Mouse (Mus musculus) subcutaneous adipose tissue, adult 2 months (tissue): ENCODE results near the gene Ccdc172. TPM values are rescaled to one million over a fixed set of nuclear protein-coding genes. Genes with fewer than 3 reads are reported as not detected.

Source experiments
- polyA plus RNA-seq: library from polyadenylated mRNA; depleted of rRNA; stranded (reverse); fragments of >200 nt; gene quantifications from 2 replicates; pipeline ENCODE4 v1.2.3, GENCODE M21; 2012; ENCODE audit warnings: low replicate concordance; rRNA removed

Ccdc172 gene
- polyA plus RNA-seq = not detected in 2 replicates

GRCm38 (mm10) chr19:58511818-58512217, at the start of gene Ccdc172:
Ccdc172 (plus strand) TSS chr19:58511993.

Other genes starting within 250 kb of the Ccdc172 start
- 1.5 and 1.9 TPM in 2 replicates for gene Gfra1, start 56.1 kb upstream of the Ccdc172 start, polyA plus RNA-seq
- 0.30 and 0.41 TPM in 2 replicates for gene Pnlip, start 140.5 kb downstream of the Ccdc172 start, polyA plus RNA-seq
- gene Pnliprp1, start 216.9 kb downstream of the Ccdc172 start, polyA plus RNA-seq = not detected in 2 replicates
- gene Pnliprp2, start 247.7 kb downstream of the Ccdc172 start, polyA plus RNA-seq = 0.33 TPM in 1 of 2 replicates, not detected in the other